Mouse (Mus musculus) cerebellum, adult 11-12 months (tissue): ENCODE data around the gene Naglu.

Source experiments
- DNase-seq: peaks from one replicate; pipeline ENCODE4 v3.0.0; 2022

Naglu gene

DNA sequence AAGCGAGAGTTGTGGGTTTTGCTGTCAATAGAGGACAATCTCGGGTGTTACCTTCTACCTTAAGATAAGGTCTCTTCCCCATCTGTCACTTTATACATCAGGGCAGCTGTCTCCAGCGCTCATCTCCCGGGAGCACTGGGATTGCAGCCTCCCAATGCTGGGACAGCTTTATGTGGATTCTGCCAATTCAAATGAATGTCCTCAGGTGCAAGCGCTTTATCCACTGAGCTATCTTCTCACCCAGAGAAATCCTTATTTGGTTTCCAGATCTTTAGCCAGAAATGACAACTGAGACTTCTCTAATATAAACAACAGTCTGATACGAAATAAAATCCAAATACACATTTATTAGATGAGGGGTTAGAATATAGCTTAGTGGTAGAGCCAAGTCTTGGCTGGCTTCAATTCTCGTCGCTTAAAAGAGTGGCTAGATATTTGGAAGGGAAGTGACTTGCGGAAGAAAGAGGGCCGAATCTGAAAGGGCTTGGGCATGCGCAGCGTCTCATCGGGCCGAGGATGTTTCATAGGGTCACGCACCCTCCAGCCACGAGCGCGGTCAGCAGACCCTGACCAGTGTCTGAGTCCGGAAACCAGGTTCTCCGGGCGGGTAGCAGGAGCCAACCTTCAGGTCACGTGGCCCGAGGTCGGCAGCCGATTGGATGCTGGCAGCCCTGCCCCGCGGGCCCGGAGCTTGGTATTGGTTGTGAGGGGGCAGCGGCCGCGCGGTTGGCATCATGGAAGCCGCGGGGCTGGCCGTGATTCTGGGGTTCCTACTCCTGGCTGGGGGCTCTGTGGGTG, at the start of gene Naglu:
Naglu (plus strand) TSS at position 622 of the 798 bp plus-strand sequence.
- peak; percentile 97 for DNase-seq

DNA sequence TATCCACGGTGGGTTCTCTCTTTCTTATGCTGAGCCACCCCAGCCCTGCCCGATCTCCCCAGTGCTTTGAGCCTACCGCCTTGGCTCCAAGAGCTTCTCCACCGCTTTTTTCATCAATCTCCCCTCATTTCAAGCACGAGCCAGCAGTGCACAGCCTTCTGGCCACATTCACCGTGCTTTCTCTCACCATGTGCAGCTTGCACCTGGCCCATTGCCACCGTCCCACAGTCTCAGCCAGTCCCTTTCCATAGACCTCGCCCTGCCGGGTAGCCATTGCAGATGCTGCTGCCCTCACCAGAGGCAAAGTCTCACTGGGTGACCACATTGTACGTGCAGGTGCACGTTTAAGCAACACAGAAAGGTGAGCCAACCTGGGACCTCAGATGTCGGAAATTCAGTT, 46.4 kb upstream of the Naglu start:
- peak; percentile 77 for DNase-seq

DNA sequence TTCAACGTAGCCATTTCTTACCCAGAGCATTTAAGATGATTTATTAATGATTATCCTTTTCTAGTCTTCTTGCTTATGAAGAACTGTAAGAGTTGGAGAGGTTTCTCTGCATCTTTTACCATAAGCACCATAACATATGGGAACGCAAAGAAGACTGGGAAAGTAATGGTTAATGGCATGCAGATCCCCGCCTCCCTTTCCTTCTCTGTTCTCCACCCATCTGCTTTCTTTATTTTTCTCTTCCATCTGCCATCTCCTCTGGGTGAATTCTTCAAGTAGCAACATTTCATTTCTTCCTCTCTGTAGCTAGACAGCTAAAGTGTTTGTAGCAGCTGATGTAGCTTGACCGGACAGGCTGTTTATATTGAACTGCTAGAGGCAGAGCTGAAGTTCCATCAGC, 45.8 kb upstream of the Naglu start:
- DNase-seq: no peak

DNA sequence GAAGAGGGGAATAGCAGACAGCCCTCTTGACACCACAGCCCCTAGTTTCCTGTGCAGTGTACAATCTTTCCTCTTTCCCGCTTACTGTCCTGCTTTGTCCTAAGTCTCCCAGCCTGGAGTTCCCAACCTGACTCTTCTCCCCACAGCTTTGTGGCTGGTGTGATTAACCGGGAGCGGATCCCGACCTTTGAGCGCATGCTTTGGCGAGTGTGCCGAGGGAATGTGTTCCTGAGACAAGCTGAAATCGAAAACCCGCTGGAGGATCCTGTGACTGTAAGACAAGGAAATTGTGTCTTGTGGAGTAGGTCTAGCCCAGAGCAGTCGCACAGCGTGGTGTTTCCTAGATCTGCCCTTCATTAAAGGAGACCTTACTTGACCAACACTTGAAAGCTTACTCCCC, 42.7 kb upstream of the Naglu start:
- DNase-seq: no peak

DNA sequence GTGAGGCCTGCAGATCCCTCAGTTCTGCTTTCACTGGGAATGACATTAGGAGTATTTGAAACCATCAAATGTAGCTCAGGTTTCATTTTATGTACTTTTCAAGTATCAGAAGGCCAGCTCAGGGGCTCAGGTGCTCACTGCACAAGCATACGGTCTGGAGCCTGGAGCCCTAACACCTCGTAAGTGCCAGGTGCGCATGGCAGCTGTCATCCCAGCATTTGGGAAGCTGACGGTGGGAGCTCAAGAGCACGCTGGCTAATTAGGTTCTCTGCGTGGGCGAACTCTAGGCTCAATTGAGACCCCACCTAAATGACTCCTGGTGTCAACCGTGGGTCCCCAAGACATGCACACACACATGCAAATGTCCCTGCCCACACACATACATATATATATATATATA, 40.5 kb upstream of the Naglu start:
- DNase-seq: peak; percentile 60

- no peak for DNase-seq
Measured at GRCm38 (mm10) chr11:101030136-101030807, 39.5 kb upstream of the Naglu start.

DNA sequence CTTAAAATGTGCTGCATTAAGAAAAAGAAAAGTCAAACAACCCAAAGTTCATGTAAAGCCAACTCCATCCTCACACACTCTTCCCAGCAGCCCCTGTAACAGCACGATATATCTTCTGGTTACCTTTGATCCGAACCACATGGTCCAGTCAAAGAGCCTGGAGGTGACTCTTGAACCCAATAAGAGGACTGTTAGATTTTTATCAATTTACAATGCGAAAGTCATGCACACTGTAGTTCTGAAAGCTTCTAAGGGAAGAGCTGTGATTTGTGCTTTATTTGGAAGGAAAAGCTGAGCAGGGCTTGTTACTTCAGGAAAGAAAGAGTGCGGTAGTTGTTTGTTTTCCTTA, 39.0 kb upstream of the Naglu start:
- DNase-seq: no peak

- DNase-seq: no peak
Measured at GRCm38 (mm10) chr11:101031470-101031869, 38.3 kb upstream of the Naglu start.

DNA sequence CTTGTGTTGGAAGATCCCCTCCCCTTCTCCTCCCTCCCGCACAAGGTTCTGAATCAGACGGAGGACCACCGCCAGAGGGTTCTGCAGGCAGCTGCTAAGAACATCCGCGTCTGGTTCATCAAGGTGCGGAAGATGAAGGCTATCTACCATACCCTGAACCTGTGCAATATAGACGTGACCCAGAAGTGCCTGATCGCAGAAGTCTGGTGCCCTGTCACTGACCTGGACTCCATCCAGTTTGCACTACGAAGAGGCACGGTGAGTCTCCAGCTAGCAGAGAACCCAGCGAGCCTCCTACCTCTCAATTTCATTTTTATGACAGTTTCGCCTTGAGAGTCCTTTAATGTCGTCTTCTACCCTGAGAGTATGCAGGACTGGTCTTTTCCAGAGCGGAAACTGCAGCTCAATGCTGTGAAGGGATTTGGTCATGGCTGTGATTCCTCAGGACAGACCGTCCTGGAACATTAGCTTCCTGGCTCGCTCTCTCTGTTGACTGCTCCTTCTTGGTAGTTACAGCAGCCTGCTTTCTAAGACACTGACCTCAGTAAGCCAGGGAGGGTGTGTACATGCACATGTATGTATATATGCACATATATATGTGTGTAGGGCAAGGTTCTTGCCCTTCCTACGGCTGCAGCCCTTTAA, 35.8 kb upstream of the Naglu start:
- DNase-seq: no peak

- no peak for DNase-seq
Measured at GRCm38 (mm10) chr11:101034614-101035327, 35.0 kb upstream of the Naglu start.

- DNase-seq: no peak
Measured at GRCm38 (mm10) chr11:101035328-101035695, 34.5 kb upstream of the Naglu start.

GRCm38 (mm10) chr11:101037795-101038194, 32.0 kb upstream of the Naglu start:
- no peak for DNase-seq

DNA sequence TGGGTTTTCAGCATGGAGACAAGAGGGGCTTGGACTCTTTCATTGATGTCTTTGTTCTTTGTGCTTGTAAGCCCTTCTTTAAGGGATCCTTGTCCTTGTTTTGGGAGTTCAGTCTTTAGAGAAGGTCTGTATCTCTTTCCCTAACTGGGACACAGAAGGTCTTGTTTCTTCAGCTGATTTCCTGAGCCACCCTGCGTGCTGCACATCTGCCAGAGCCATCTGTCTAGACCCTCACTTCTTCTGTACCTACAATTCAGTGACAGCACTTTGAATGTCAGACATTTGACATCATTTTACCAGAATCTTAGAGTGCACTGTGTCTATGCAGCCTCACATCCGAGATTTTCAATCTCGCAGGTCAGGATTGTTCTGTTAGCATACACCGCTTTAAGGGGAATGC, 24.0 kb upstream of the Naglu start:
- no peak for DNase-seq

DNA sequence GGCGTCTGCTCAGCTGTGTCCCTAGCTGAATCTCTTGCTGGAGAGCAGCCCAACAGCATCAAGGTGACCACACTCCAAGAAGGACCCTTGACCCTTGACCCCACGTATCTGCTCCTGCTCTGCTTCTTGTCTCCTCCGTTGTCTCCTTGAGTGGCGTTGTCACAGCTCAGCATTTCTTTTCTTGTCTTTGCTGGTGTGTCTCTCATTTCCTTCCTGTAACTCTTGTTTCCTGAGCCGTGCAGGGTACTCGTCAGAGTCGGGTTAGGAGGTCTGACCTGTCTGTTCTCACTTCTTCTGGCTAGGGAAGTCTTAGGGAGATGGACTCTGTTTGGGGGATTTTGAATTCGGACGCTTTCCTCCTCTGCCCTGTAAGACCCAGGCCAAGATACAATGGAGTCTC, 23.4 kb upstream of the Naglu start:
- no peak for DNase-seq

DNA sequence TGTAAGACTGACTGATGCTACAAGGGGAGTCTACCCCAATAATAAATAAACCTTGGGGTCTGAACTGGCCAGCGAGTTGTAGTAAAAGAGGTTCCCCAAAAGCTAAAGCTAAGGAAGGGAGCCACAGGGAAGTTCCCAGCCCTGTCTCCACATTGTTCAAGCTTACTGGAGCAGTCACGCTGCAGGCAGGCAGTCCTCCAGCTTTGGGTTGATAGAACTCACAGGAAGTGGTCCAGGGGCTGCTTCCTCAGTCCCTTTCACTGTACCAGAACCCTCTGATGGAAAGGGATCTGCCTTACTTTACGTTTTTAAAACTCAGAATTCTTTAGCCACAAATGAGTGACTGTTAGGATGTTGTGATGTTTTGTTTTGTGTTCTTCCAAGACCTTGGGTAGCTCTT, 22.3 kb upstream of the Naglu start:
- DNase-seq: no peak

GRCm38 (mm10) chr11:101050359-101050758, 19.5 kb upstream of the Naglu start:
- peak; percentile 84 for DNase-seq

DNA sequence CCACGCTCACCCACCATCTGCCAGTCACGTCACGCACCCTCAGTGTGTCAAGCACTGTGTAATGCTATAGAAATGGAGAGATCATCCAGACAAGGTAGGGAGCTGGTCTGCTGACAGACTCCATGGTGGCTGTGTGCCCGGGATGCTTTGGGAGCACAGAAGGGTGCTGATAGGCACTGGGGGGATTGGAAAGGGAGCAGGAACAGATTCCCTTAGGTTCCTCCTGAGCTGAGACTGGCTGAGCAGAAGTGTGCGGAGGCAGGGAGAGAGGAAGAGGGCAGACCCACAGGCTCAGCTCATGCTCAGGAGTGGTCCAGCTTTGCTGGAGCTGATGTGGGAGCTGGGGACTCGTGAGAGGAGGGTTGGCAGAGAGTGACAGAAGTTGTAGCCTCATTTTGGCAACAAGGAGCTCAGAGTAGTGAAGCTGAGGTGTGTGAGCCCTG, 18.7 kb upstream of the Naglu start:
- peak; percentile 62 for DNase-seq

- no peak for DNase-seq
Measured at GRCm38 (mm10) chr11:101051617-101052016, 18.2 kb upstream of the Naglu start.

DNA sequence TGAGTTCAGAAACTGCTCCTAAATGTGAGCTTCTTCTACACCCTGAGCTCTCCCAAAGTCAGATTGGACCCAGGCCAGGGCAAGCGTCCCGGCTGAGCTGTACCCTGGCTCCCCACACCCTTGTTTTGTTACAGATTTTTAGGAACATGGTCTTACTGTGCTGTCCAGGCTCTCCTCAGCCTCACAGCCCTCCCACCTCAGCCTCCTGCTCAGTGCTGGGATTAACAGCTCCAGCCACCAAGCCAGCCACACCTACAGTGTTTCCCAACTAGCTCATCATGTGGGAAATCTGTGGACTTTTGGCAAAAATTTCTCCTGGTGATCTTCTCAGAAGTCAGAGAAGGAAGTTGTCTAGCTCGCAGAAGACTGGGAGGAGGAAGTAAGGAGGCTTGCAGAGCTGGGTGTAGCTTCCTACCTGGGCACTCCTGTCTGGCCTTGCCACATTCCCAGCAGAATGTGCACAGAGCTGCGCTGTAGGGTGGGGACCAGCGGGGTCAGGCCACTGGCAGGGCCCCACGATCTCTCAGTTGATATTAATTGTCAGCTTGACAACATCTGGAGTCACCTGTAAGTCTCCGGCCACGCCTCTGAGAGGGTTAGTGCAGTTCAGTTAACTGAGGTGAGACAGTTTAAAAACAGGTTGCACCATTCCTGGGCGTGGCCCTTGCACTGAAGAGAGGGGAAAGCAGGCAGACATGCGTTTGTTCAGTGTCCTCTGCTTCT, 16.9 kb upstream of the Naglu start:
- DNase-seq: no peak

- no peak for DNase-seq
Measured at GRCm38 (mm10) chr11:101053974-101054373, 15.8 kb upstream of the Naglu start.

GRCm38 (mm10) chr11:101055418-101055817, 14.4 kb upstream of the Naglu start:
- DNase-seq: peak; percentile 38

GRCm38 (mm10) chr11:101056885-101057284, 12.9 kb upstream of the Naglu start:
- no peak for DNase-seq

DNA sequence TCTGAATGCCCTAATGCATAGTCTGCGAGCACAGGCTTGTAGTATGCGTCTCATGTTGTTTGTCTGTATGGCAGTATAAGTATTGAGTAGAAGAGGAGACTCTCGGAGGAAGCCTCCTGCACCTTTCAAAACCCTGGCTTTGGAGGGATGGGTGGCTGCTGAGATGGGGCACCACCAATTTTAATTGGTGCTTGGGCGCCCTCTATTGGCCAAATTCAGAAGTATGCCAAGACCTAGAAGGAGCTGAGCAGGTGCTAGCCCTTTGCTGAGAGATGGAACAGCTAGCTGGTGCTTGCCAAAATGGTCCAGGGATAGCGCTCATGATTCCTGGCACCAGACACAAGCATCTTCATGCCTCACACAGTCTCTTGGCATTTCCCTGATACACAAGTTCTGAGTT, 12.0 kb upstream of the Naglu start:
- DNase-seq: peak; percentile 87
